Mouse (Mus musculus) lung, embryonic 16.5 days (tissue): ENCODE measurements around the gene 1700003E16Rik. TPM values are rescaled to one million over a fixed set of nuclear protein-coding genes. Genes with fewer than 3 reads are reported as not detected.

ENCODE experiments used
- ATAC-seq: fragments of 200-750 bp; cut with Nextera tagmentation; 2 replicates; pipeline ENCODE4 v1.8.0; 2017; ENCODE audit warnings: low read depth, mild to moderate bottlenecking, moderate library complexity
- H3K27ac ChIP-seq: fragments of 300-500 bp; sonication (generic); 2 replicates; pipeline ENCODE4 v1.5.1; 2014; ENCODE audit warnings: mild to moderate bottlenecking, control low read depth, low read length
- H3K27me3 ChIP-seq: fragments of 300-500 bp; sonication (generic); 2 replicates; pipeline ENCODE4 v1.6.1; 2014; ENCODE audit warnings: low read depth, low read length, mixed read lengths; ENCODE audit not compliant: control insufficient read depth, insufficient read depth
- H3K36me3 ChIP-seq: fragments of 300-500 bp; sonication (generic); 2 replicates; pipeline ENCODE4 v1.6.1; 2014; ENCODE audit warnings: low read length; ENCODE audit not compliant: control insufficient read depth, insufficient read depth
- H3K4me1 ChIP-seq: fragments of 300-500 bp; sonication (generic); replicated peaks from 2 replicates; pipeline ENCODE4 v1.6.1; 2014; ENCODE audit warnings: low read length, mixed read lengths; ENCODE audit not compliant: control insufficient read depth, insufficient read depth
- H3K4me2 ChIP-seq: fragments of 300-500 bp; sonication (generic); 2 replicates; pipeline ENCODE4 v1.6.1; 2014; ENCODE audit warnings: low read depth, low read length, control low read depth
- H3K4me3 ChIP-seq: fragments of 300-500 bp; sonication (generic); 2 replicates; pipeline ENCODE4 v1.5.1; 2014; ENCODE audit warnings: mild to moderate bottlenecking, low read length, control low read depth
- H3K9ac ChIP-seq: fragments of 300-500 bp; sonication (generic); 2 replicates; pipeline ENCODE4 v1.6.1; 2014; ENCODE audit warnings: low read length, control low read depth
- H3K9me3 ChIP-seq: fragments of 300-500 bp; sonication (generic); 2 replicates; pipeline ENCODE4 v1.6.1; 2016; ENCODE audit warnings: low read length; ENCODE audit not compliant: control insufficient read depth
- WGBS: fragments of 180-500 bp; shearing (Covaris S2); extraction: QIAGEN DNeasy Blood & Tissue Kit; methylation state at CpG from one replicate; pipeline ENCODE4 v1.1.7; 2014; 5-methylcytosine and 5-hydroxymethylcytosine counted together
- polyA plus RNA-seq: library from polyadenylated mRNA; unstranded; fragments of >200 nt; fragmentation: Nextera tagmentation; extraction: Ambion mirVana; gene quantifications from 2 replicates; pipeline ENCODE4 v1.2.1, GENCODE M21; 2015

Gene 1700003E16Rik
- polyA plus RNA-seq, 1 experiment from 2014 or later: 11.9 TPM

DNA sequence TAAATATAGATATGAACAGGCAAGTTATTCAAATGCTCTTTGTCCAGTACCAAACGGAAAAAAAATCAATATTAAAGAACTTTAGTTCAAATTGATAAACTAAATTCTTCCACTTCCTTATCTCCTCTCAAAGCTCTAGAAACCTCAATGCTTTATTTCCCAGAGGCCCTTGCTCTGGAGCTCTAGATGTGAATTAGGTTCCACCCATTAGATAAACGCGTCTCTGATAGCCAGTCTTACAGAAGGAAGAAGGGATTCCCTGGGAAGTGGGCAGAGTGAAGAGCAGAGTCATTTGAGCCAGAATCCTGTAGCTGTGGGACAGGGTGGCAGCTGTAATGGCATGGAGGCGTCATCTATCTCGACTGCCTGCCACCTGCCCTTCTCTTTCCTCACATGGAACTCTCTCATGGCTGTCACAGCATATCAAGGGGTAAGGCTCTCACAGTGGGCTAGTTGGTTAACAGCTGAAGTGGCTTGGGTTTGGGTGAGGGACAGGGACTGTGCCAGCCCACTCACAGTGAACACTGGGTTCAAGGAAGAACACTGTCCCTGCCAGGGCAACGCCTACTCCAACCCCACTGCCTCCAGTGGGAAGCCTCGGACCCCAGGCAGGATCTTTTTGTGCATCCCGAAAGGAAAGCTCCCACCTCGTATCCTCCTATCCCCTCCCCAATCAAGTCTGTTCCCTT is 51.3 kb downstream of the 1700003E16Rik start:
- WGBS: 51% methylated on average over 9 of the region's 9 CpGs
- Histone ChIP-seq H3K9ac (no peak overlapping the region), H3K36me3 (no peaks in the 10 kb centered on the region), H3K27ac (no peak overlapping the region), H3K27me3 (no peaks in the 10 kb centered on the region), H3K4me2 (no peak overlapping the region), H3K4me3 (no peak overlapping the region), H3K4me1 (no peaks in the 10 kb centered on the region), H3K9me3 (no peaks in the 10 kb centered on the region)
- no peak for ATAC-seq

DNA sequence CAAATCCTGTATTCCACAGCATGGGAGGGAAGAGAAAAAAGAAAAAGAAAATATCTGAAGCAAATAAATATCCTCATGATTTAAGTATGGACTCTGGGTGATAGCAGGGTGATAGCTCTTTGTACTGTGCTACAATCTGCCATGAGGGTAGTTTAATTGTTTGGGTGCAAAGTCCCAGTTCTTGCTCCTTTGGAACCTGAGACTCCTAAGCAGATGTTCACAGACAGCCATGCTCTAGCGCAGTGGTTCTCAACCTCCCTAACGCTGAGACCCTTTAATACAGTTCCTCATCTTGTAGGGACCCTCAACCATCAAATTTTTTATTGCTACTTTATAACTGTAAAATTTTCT is 51.8 kb downstream of the 1700003E16Rik start:
- no peaks in the 10 kb centered on the region for H3K27me3 ChIP-seq
- no peak overlapping the region for H3K9ac ChIP-seq
- H3K27ac ChIP-seq: no peak overlapping the region
- H3K9me3 ChIP-seq: no peaks in the 10 kb centered on the region
- no peak overlapping the region for H3K4me3 ChIP-seq
- no peaks in the 10 kb centered on the region for H3K4me1 ChIP-seq
- whole genome bisulfite sequencing: 76% methylated on average over 2 of the region's 2 CpGs
- H3K4me2 ChIP-seq: no peak overlapping the region
- H3K36me3 ChIP-seq: no peaks in the 10 kb centered on the region
- no peak for ATAC-seq

DNA sequence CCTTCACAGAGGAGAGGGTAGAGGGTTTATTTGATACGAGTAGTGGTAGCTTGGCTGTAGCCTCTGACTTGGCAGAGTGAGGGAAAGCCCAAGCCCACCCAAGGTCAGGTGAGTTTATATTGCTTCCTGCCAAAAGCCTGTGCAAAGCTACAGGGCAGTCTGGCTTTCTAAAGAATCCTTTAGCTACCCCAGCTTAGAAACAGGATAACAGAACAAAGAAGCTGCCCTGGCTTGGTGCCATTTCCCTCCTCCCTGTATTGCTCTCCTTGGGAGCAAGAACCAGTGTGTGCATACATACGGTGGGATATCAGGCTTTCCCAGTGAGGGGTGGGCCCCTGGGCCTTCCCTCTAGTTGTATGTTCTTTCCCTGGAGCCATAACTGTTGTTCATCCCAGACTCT is 54.3 kb downstream of the 1700003E16Rik start:
- ATAC-seq: peak; percentile 43; the same call in 1 of the 2 replicates
- Histone ChIP-seq H3K9ac (no peak overlapping the region), H3K27me3 (no peaks in the 10 kb centered on the region), H3K4me1 (peaks cover 2% of the 10 kb centered on the region; the same call in 1 of the 2 replicates), H3K27ac (no peak overlapping the region), H3K36me3 (no peaks in the 10 kb centered on the region), H3K4me2 (no peak overlapping the region), H3K4me3 (no peak overlapping the region), H3K9me3 (no peaks in the 10 kb centered on the region)
- 24% methylated on average over 2 of the region's 2 CpGs for WGBS

DNA sequence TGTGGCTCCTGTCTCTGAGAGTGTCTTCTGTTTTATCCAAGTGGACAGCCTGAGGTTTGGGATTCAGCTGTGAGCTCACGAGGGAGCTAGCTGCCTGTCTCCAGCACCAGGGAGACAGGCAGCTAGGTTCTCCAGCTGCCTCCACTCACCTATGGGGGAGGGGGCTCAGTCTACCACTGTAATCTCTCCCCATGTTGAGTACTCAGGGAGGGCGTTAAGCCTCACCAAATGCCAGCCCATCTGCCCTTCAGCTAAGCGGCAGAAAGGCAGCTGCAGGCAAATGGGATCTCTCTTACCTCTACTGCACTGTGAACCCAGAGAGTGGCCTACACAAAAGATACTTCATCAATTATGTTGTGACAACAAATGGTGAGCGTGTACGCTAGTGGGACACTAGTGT is 55.3 kb downstream of the 1700003E16Rik start:
- no peaks in the 10 kb centered on the region for H3K27me3 ChIP-seq
- no peak overlapping the region for H3K4me3 ChIP-seq
- WGBS: 19% methylated on average over 5 of the region's 5 CpGs
- H3K9me3 ChIP-seq: no peaks in the 10 kb centered on the region
- H3K27ac ChIP-seq: no peak overlapping the region
- H3K36me3 ChIP-seq: no peaks in the 10 kb centered on the region
- no peak for ATAC-seq
- H3K9ac ChIP-seq: no peak overlapping the region
- H3K4me2 ChIP-seq: no peak overlapping the region
- H3K4me1 ChIP-seq: peaks cover 2% of the 10 kb centered on the region; the same call in 1 of the 2 replicates

Other genes starting within 250 kb of the 1700003E16Rik start
- gene Sema4f, start 216.6 kb upstream of the 1700003E16Rik start, polyA plus RNA-seq: 14.2 and 14.5 TPM in 2 replicates
- gene M1ap, start 209.5 kb upstream of the 1700003E16Rik start, polyA plus RNA-seq: 2.2 and 2.4 TPM in 2 replicates
- 16.7 and 17.6 TPM in 2 replicates for gene Dok1, start 122.9 kb upstream of the 1700003E16Rik start, polyA plus RNA-seq
- gene Loxl3, start 122.2 kb upstream of the 1700003E16Rik start, polyA plus RNA-seq: 25.5 and 26.0 TPM in 2 replicates
- 195 and 211 TPM in 2 replicates for gene Aup1, start 101.9 kb upstream of the 1700003E16Rik start, polyA plus RNA-seq
- gene Htra2, start 101.1 kb upstream of the 1700003E16Rik start, polyA plus RNA-seq: 61.8 and 64.9 TPM in 2 replicates
- gene Dqx1, start 98.6 kb upstream of the 1700003E16Rik start, polyA plus RNA-seq: 1.9 and 2.0 TPM in 2 replicates
- 0.52 and 0.79 TPM in 2 replicates for gene Tlx2, start 86.1 kb upstream of the 1700003E16Rik start, polyA plus RNA-seq
- gene Pcgf1, start 78.5 kb upstream of the 1700003E16Rik start, polyA plus RNA-seq: 31.7 and 32.5 TPM in 2 replicates
- 0.59 and 0.89 TPM in 2 replicates for gene Lbx2, start 70.0 kb upstream of the 1700003E16Rik start, polyA plus RNA-seq
- 1.1 and 3.7 TPM in 2 replicates for gene Ccdc142, start 54.8 kb upstream of the 1700003E16Rik start, polyA plus RNA-seq
- 2.2 and 2.9 TPM in 2 replicates for gene Gm42688, start 54.8 kb upstream of the 1700003E16Rik start, polyA plus RNA-seq
- 137 and 138 TPM in 2 replicates for gene Mrpl53, start 47.4 kb upstream of the 1700003E16Rik start, polyA plus RNA-seq
- 9.0 and 13.7 TPM in 2 replicates for gene Mogs, start 40.9 kb upstream of the 1700003E16Rik start, polyA plus RNA-seq
- gene Wbp1, start 34.8 kb upstream of the 1700003E16Rik start, polyA plus RNA-seq: 109 and 111 TPM in 2 replicates
- 13.7 and 14.5 TPM in 2 replicates for gene Ino80b, start 31.0 kb upstream of the 1700003E16Rik start, polyA plus RNA-seq
- gene Rtkn, start 20.9 kb upstream of the 1700003E16Rik start, polyA plus RNA-seq: 44.4 and 47.5 TPM in 2 replicates
- gene Wdr54, start within 50 bp of the 1700003E16Rik start, polyA plus RNA-seq: 7.2 and 7.6 TPM in 2 replicates
- gene Dctn1, start 9.5 kb downstream of the 1700003E16Rik start, polyA plus RNA-seq: 94.5 and 95.6 TPM in 2 replicates
- 2.1 and 3.1 TPM in 2 replicates for gene Slc4a5, start 63.4 kb downstream of the 1700003E16Rik start, polyA plus RNA-seq
- gene Mthfd2, start 169.5 kb downstream of the 1700003E16Rik start, polyA plus RNA-seq: 26.0 and 27.4 TPM in 2 replicates
- gene Mob1a, start 169.6 kb downstream of the 1700003E16Rik start, polyA plus RNA-seq: 72.6 and 72.7 TPM in 2 replicates
- gene Bola3, start 192.7 kb downstream of the 1700003E16Rik start, polyA plus RNA-seq: 132 and 133 TPM in 2 replicates